Mouse (Mus musculus) intestine, postnatal 0 days (tissue): ENCODE data around the gene Pla2g4e. TPM values are rescaled to one million over a fixed set of nuclear protein-coding genes. Genes with fewer than 3 reads are reported as not detected.

Experiments used
- ATAC-seq: fragments of 200-750 bp; cut with Nextera tagmentation; 2 replicates; pipeline ENCODE4 v1.8.0; 2017; ENCODE audit warnings: mild to moderate bottlenecking, moderate TSS enrichment, moderate library complexity
- H3K27ac ChIP-seq: fragments of 300-500 bp; sonication (generic); 2 replicates; pipeline ENCODE4 v1.5.1; 2014; ENCODE audit warnings: mild to moderate bottlenecking, low read depth, low read length, moderate library complexity
- H3K27me3 ChIP-seq: fragments of 300-500 bp; sonication (generic); replicated peaks from 2 replicates; pipeline ENCODE4 v1.6.1; 2014; ENCODE audit warnings: low read length, mixed read lengths; ENCODE audit not compliant: control insufficient read depth, insufficient read depth
- H3K36me3 ChIP-seq: fragments of 300-500 bp; sonication (generic); 2 replicates; pipeline ENCODE4 v1.6.1; 2014; ENCODE audit warnings: mild to moderate bottlenecking, moderate library complexity; ENCODE audit not compliant: control insufficient read depth, insufficient read depth
- H3K4me1 ChIP-seq: fragments of 300-500 bp; sonication (generic); replicated peaks from 2 replicates; pipeline ENCODE4 v1.6.1; 2014; ENCODE audit warnings: antibody characterized with exemption, low read length, mixed read lengths; ENCODE audit not compliant: control insufficient read depth, insufficient read depth
- H3K4me2 ChIP-seq: fragments of 300-500 bp; sonication (generic); replicated peaks from 2 replicates; pipeline ENCODE4 v1.6.1; 2014; ENCODE audit warnings: low read depth, mild to moderate bottlenecking, moderate library complexity
- H3K4me3 ChIP-seq: fragments of 300-500 bp; sonication (generic); 2 replicates; pipeline ENCODE4 v1.5.1; 2014; ENCODE audit warnings: low read depth, low read length
- H3K9ac ChIP-seq: fragments of 300-500 bp; sonication (generic); 2 replicates; pipeline ENCODE4 v1.6.1; 2014; ENCODE audit warnings: mild to moderate bottlenecking, low read depth, low read length
- H3K9me3 ChIP-seq: fragments of 300-500 bp; sonication (generic); 2 replicates; pipeline ENCODE4 v1.6.1; 2016; ENCODE audit warnings: mixed run types; ENCODE audit not compliant: control insufficient read depth
- CTCF ChIP-seq: sonication (generic); IDR thresholded peaks from 2 replicates; pipeline ENCODE4 v1.5.1; 2016; ENCODE audit warnings: low read depth, mild to moderate bottlenecking, control low read depth, antibody characterized with exemption, moderate library complexity
- WGBS: fragments of 180-500 bp; shearing (Covaris S2); extraction: QIAGEN DNeasy Blood & Tissue Kit; methylation state at CpG from one replicate; pipeline ENCODE4 v1.1.7; 2014; 5-methylcytosine and 5-hydroxymethylcytosine counted together
- polyA plus RNA-seq: library from polyadenylated mRNA; unstranded; fragments of >200 nt; fragmentation: Nextera tagmentation; extraction: Ambion mirVana; gene quantifications from 2 replicates; pipeline ENCODE4 v1.2.1, GENCODE M21; 2015

Gene Pla2g4e
- polyA plus RNA-seq, 1 experiment from 2014 or later = 0.08 TPM

GRCm38 (mm10) chr2:120144390-120144789 lies 100.7 kb downstream of the Pla2g4e start:
- WGBS = 88% methylated on average over 4 of the region's 4 CpGs
- ATAC-seq = no peak

GRCm38 (mm10) chr2:120142336-120142735 lies 102.8 kb downstream of the Pla2g4e start:
- ATAC-seq = no peak
- H3K4me1 ChIP-seq = no peaks in the 10 kb centered on the region
- 75% methylated on average over 5 of the region's 5 CpGs for WGBS
- H3K9me3 ChIP-seq = no peaks in the 10 kb centered on the region
- H3K27ac ChIP-seq = no peak overlapping the region
- H3K4me3 ChIP-seq = no peak overlapping the region
- no peak for TF ChIP-seq CTCF
- H3K4me2 ChIP-seq = no peak overlapping the region
- H3K36me3 ChIP-seq = no peaks in the 10 kb centered on the region
- H3K27me3 ChIP-seq = no peaks in the 10 kb centered on the region
- H3K9ac ChIP-seq = no peak overlapping the region

More at GRCm38 (mm10) chr2:120144390-120144789, 100.7 kb downstream of the Pla2g4e start:
- H3K4me3 ChIP-seq = no peak overlapping the region
- TF ChIP-seq CTCF = no peak
- H3K27ac ChIP-seq = no peak overlapping the region
- H3K36me3 ChIP-seq = no peaks in the 10 kb centered on the region
- H3K9ac ChIP-seq = no peak overlapping the region
- no peaks in the 10 kb centered on the region for H3K9me3 ChIP-seq
- no peaks in the 10 kb centered on the region for H3K4me1 ChIP-seq
- H3K27me3 ChIP-seq = no peaks in the 10 kb centered on the region
- H3K4me2 ChIP-seq = no peak overlapping the region

GRCm38 (mm10) chr2:120141671-120142070 lies 103.5 kb downstream of the Pla2g4e start:
- Histone ChIP-seq H3K4me1 (no peaks in the 10 kb centered on the region), H3K9me3 (no peaks in the 10 kb centered on the region)

GRCm38 (mm10) chr2:120140326-120140725 lies 104.8 kb downstream of the Pla2g4e start:
- Histone ChIP-seq H3K4me2 (no peak overlapping the region), H3K9ac (no peak overlapping the region), H3K4me1 (no peaks in the 10 kb centered on the region), H3K9me3 (no peaks in the 10 kb centered on the region), H3K36me3 (no peaks in the 10 kb centered on the region), H3K27me3 (no peaks in the 10 kb centered on the region), H3K4me3 (no peak overlapping the region), H3K27ac (no peak overlapping the region)
- ATAC-seq = no peak
- TF ChIP-seq CTCF = no peak
- 77% methylated on average over 5 of the region's 5 CpGs for WGBS

More at GRCm38 (mm10) chr2:120141671-120142070, 103.5 kb downstream of the Pla2g4e start:
- Histone ChIP-seq H3K27me3 (no peaks in the 10 kb centered on the region), H3K9ac (no peak overlapping the region), H3K4me2 (no peak overlapping the region), H3K27ac (no peak overlapping the region), H3K4me3 (no peak overlapping the region), H3K36me3 (no peaks in the 10 kb centered on the region)
- 98% methylated on average over 1 of the region's 1 CpGs for WGBS
- no peak for TF ChIP-seq CTCF
- ATAC-seq = no peak

- no peak for TF ChIP-seq CTCF
- H3K4me1 ChIP-seq = no peaks in the 10 kb centered on the region
- H3K9me3 ChIP-seq = no peaks in the 10 kb centered on the region
- no peaks in the 10 kb centered on the region for H3K27me3 ChIP-seq
- no peak overlapping the region for H3K4me2 ChIP-seq
- ATAC-seq = no peak
- 89% methylated on average over 1 of the region's 1 CpGs for WGBS
- H3K4me3 ChIP-seq = no peak overlapping the region
- no peak overlapping the region for H3K9ac ChIP-seq
- no peaks in the 10 kb centered on the region for H3K36me3 ChIP-seq
- H3K27ac ChIP-seq = no peak overlapping the region
Observed at GRCm38 (mm10) chr2:120139091-120139490, 106.0 kb downstream of the Pla2g4e start.

- ATAC-seq = no peak
- TF ChIP-seq CTCF = no peak
- H3K9me3 ChIP-seq = no peaks in the 10 kb centered on the region
- H3K4me3 ChIP-seq = no peak overlapping the region
- H3K9ac ChIP-seq = no peak overlapping the region
- H3K27ac ChIP-seq = no peak overlapping the region
- H3K4me2 ChIP-seq = no peak overlapping the region
- 73% methylated on average over 5 of the region's 5 CpGs for WGBS
- no peaks in the 10 kb centered on the region for H3K4me1 ChIP-seq
- no peaks in the 10 kb centered on the region for H3K27me3 ChIP-seq
- H3K36me3 ChIP-seq = no peaks in the 10 kb centered on the region
Observed at GRCm38 (mm10) chr2:120137281-120137680, 107.9 kb downstream of the Pla2g4e start.

- Histone ChIP-seq H3K9ac (no peak overlapping the region), H3K9me3 (no peaks in the 10 kb centered on the region), H3K27ac (no peak overlapping the region), H3K4me1 (no peaks in the 10 kb centered on the region), H3K4me3 (no peak overlapping the region), H3K36me3 (no peaks in the 10 kb centered on the region), H3K4me2 (no peak overlapping the region), H3K27me3 (no peaks in the 10 kb centered on the region)
- ATAC-seq = no peak
- no peak for TF ChIP-seq CTCF
Observed at GRCm38 (mm10) chr2:120134453-120135075, 110.6 kb downstream of the Pla2g4e start.
